Mouse (Mus musculus): Measurements from ENCODE around the gene Celf5.

DNA sequence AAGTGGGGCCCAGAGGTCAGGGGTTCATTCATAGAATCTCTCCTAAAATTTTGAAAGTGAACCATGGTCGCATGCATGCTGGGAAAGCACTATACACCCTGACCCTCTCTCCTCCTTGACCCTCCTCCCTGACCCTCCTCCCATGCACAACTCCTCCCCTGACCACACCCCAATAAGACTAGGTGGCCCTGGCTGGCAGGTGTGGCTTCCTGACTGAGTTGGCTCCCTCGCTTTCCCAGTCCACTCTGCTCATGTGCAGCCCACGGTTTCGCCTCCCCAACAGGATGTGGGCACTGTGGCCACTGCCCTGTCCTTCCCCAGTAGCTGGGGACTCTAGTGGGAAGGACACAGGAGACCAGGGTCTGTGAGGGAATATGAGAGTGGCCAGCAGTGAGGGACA, 72.2 kb downstream of the Celf5 start:
- TF ChIP-seq POLR2A (IDR thresholded peaks at IDR 0.05; ENCODE audit: borderline replicate concordance, insufficient read depth, low read length), result no peak
- TF ChIP-seq CTCF (IDR thresholded peaks at IDR 0.05; ENCODE audit: borderline replicate concordance, insufficient read depth, low read depth, low read length), result no peak

Data from cerebellum, adult 2 months (tissue).